Mouse (Mus musculus): ENCODE measurements at regions not wholly inside any gene's neighbourhood (a gene's known extent, or its start where the extent isn't known, plus 50 kb on each side); places are given as distances from the start of the nearest gene placed in this dataset.
A peak's percentile ranks its signal among the peaks of the same experiment; 100 is the strongest.

GRCm38 (mm10) chr13:52015496-52015895 lies 169.0 kb downstream of the Gadd45g start:
- 12% methylated on average over 5 of the region's 5 CpGs for WGBS
- H3K9ac ChIP-seq = no peak overlapping the region
- peak overlapping the region; percentile 3; the same call in 1 of the 2 replicates for H3K27ac ChIP-seq (replicated peaks)
- H3K4me3 ChIP-seq (replicated peaks) = no peak overlapping the region
- H3K4me1 ChIP-seq = peaks cover 22% of the 10 kb centered on the region
- no peak overlapping the region for H3K4me2 ChIP-seq (replicated peaks)
- no peaks in the 10 kb centered on the region for H3K27me3 ChIP-seq
- no peaks in the 10 kb centered on the region for H3K9me3 ChIP-seq (replicated peaks)
- peak; percentile 64; the same call in 1 of the 2 replicates for ATAC-seq (ENCODE audit: insufficient number of reproducible peaks, low FRiP score, low TSS enrichment, low read depth)
- no peaks in the 10 kb centered on the region for H3K36me3 ChIP-seq

- Histone ChIP-seq H3K27me3 (no peaks in the 10 kb centered on the region), H3K9ac (no peak overlapping the region), H3K4me3 (replicated peaks) (no peak overlapping the region), H3K4me2 (replicated peaks) (no peak overlapping the region), H3K4me1 (peaks cover 41% of the 10 kb centered on the region), H3K36me3 (no peaks in the 10 kb centered on the region), H3K9me3 (replicated peaks) (no peaks in the 10 kb centered on the region), H3K27ac (replicated peaks) (no peak overlapping the region)
- 71% methylated on average over 11 of the region's 11 CpGs for WGBS
- ATAC-seq (ENCODE audit: insufficient number of reproducible peaks, low FRiP score, low TSS enrichment, low read depth) = no peak
Measured at GRCm38 (mm10) chr13:52017598-52018190, 171.2 kb downstream of the Gadd45g start.

GRCm38 (mm10) chr13:52019647-52020046 lies 173.2 kb downstream of the Gadd45g start:
- Histone ChIP-seq H3K9me3 (replicated peaks) (no peaks in the 10 kb centered on the region), H3K27ac (replicated peaks) (no peak overlapping the region), H3K36me3 (no peaks in the 10 kb centered on the region), H3K4me1 (peaks cover 45% of the 10 kb centered on the region), H3K27me3 (no peaks in the 10 kb centered on the region), H3K4me2 (replicated peaks) (no peak overlapping the region), H3K4me3 (replicated peaks) (no peak overlapping the region), H3K9ac (no peak overlapping the region)
- 76% methylated on average over 8 of the region's 8 CpGs for WGBS
- no peak for ATAC-seq (ENCODE audit: insufficient number of reproducible peaks, low FRiP score, low TSS enrichment, low read depth)

GRCm38 (mm10) chr13:52021150-52021549 lies 174.7 kb downstream of the Gadd45g start:
- Histone ChIP-seq H3K27ac (replicated peaks) (peak overlapping the region; percentile 56), H3K36me3 (no peaks in the 10 kb centered on the region), H3K9ac (no peak overlapping the region), H3K27me3 (no peaks in the 10 kb centered on the region), H3K4me2 (replicated peaks) (no peak overlapping the region), H3K4me3 (replicated peaks) (no peak overlapping the region), H3K4me1 (peaks cover 47% of the 10 kb centered on the region), H3K9me3 (replicated peaks) (no peaks in the 10 kb centered on the region)
- 0 out of 2 replicates have a peak, but pooled peaks have one; percentile 36 for ATAC-seq (ENCODE audit: insufficient number of reproducible peaks, low FRiP score, low TSS enrichment, low read depth)
- WGBS = 20% methylated on average over 11 of the region's 11 CpGs

- Histone ChIP-seq H3K9ac (no peak overlapping the region), H3K27ac (replicated peaks) (peak overlapping the region; percentile 58; the same call in 1 of the 2 replicates), H3K4me3 (replicated peaks) (no peak overlapping the region), H3K4me2 (replicated peaks) (no peak overlapping the region), H3K9me3 (replicated peaks) (no peaks in the 10 kb centered on the region), H3K27me3 (no peaks in the 10 kb centered on the region), H3K36me3 (no peaks in the 10 kb centered on the region), H3K4me1 (peaks cover 51% of the 10 kb centered on the region)
- no peak for ATAC-seq (ENCODE audit: insufficient number of reproducible peaks, low FRiP score, low TSS enrichment, low read depth)
- 29% methylated on average over 6 of the region's 6 CpGs for WGBS
Measured at GRCm38 (mm10) chr13:52021828-52022227, 175.3 kb downstream of the Gadd45g start.

GRCm38 (mm10) chr13:52022529-52022928 lies 176.1 kb downstream of the Gadd45g start:
- Histone ChIP-seq H3K4me1 (peaks cover 57% of the 10 kb centered on the region), H3K4me2 (replicated peaks) (no peak overlapping the region), H3K9me3 (replicated peaks) (no peaks in the 10 kb centered on the region), H3K27me3 (no peaks in the 10 kb centered on the region), H3K4me3 (replicated peaks) (no peak overlapping the region), H3K36me3 (no peaks in the 10 kb centered on the region), H3K9ac (no peak overlapping the region), H3K27ac (replicated peaks) (no peak overlapping the region)
- WGBS = 80% methylated on average over 4 of the region's 4 CpGs
- ATAC-seq (ENCODE audit: insufficient number of reproducible peaks, low FRiP score, low TSS enrichment, low read depth) = no peak

- no peak for ATAC-seq (ENCODE audit: insufficient number of reproducible peaks, low FRiP score, low TSS enrichment, low read depth)
Measured at GRCm38 (mm10) chr13:52024349-52024748, 177.9 kb downstream of the Gadd45g start.

GRCm38 (mm10) chr13:52024832-52025481 lies 178.5 kb downstream of the Gadd45g start:
- Histone ChIP-seq H3K4me3 (replicated peaks) (no peak overlapping the region), H3K27me3 (no peaks in the 10 kb centered on the region), H3K36me3 (no peaks in the 10 kb centered on the region), H3K4me2 (replicated peaks) (peak overlapping the region; percentile 15; the same call in 1 of the 2 replicates), H3K27ac (replicated peaks) (peak overlapping the region; percentile 60), H3K9ac (no peak overlapping the region), H3K9me3 (replicated peaks) (no peaks in the 10 kb centered on the region), H3K4me1 (peaks cover 57% of the 10 kb centered on the region)
- WGBS = 19% methylated on average over 18 of the region's 18 CpGs
- ATAC-seq (ENCODE audit: insufficient number of reproducible peaks, low FRiP score, low TSS enrichment, low read depth) = no peak

More at GRCm38 (mm10) chr13:52024349-52024748, 177.9 kb downstream of the Gadd45g start:
- H3K9me3 ChIP-seq (replicated peaks) = no peaks in the 10 kb centered on the region
- no peak overlapping the region for H3K4me3 ChIP-seq (replicated peaks)
- no peak overlapping the region for H3K4me2 ChIP-seq (replicated peaks)
- no peaks in the 10 kb centered on the region for H3K36me3 ChIP-seq
- 26% methylated on average over 2 of the region's 2 CpGs for WGBS
- no peak overlapping the region for H3K9ac ChIP-seq
- H3K27me3 ChIP-seq = no peaks in the 10 kb centered on the region
- peak overlapping the region; percentile 60 for H3K27ac ChIP-seq (replicated peaks)
- peaks cover 57% of the 10 kb centered on the region for H3K4me1 ChIP-seq

GRCm38 (mm10) chr13:52025482-52025848 lies 179.0 kb downstream of the Gadd45g start:
- Histone ChIP-seq H3K27me3 (no peaks in the 10 kb centered on the region), H3K9ac (no peak overlapping the region), H3K27ac (replicated peaks) (peak overlapping the region; percentile 60; the same call in 1 of the 2 replicates), H3K36me3 (no peaks in the 10 kb centered on the region), H3K4me2 (replicated peaks) (no peak overlapping the region), H3K4me1 (peaks cover 57% of the 10 kb centered on the region), H3K9me3 (replicated peaks) (no peaks in the 10 kb centered on the region), H3K4me3 (replicated peaks) (no peak overlapping the region)
- ATAC-seq (ENCODE audit: insufficient number of reproducible peaks, low FRiP score, low TSS enrichment, low read depth) = no peak
- WGBS = 67% methylated on average over 5 of the region's 5 CpGs

- H3K9ac ChIP-seq = no peak overlapping the region
- ATAC-seq (ENCODE audit: insufficient number of reproducible peaks, low FRiP score, low TSS enrichment, low read depth) = no peak
- H3K4me2 ChIP-seq (replicated peaks) = no peak overlapping the region
- H3K4me3 ChIP-seq (replicated peaks) = no peak overlapping the region
- 84% methylated on average over 7 of the region's 7 CpGs for WGBS
- no peaks in the 10 kb centered on the region for H3K27me3 ChIP-seq
- no peaks in the 10 kb centered on the region for H3K9me3 ChIP-seq (replicated peaks)
- H3K27ac ChIP-seq (replicated peaks) = no peak overlapping the region
- peaks cover 50% of the 10 kb centered on the region for H3K4me1 ChIP-seq
- H3K36me3 ChIP-seq = no peaks in the 10 kb centered on the region
Measured at GRCm38 (mm10) chr13:52026291-52026690, 179.8 kb downstream of the Gadd45g start.

- 79% methylated on average over 3 of the region's 3 CpGs for WGBS
- Histone ChIP-seq H3K27ac (replicated peaks) (no peak overlapping the region), H3K4me1 (peaks cover 26% of the 10 kb centered on the region), H3K9ac (no peak overlapping the region), H3K27me3 (no peaks in the 10 kb centered on the region), H3K36me3 (no peaks in the 10 kb centered on the region), H3K4me3 (replicated peaks) (no peak overlapping the region), H3K9me3 (replicated peaks) (no peaks in the 10 kb centered on the region), H3K4me2 (replicated peaks) (no peak overlapping the region)
- ATAC-seq (ENCODE audit: insufficient number of reproducible peaks, low FRiP score, low TSS enrichment, low read depth) = no peak
Measured at GRCm38 (mm10) chr13:52029868-52030422, 183.5 kb downstream of the Gadd45g start.

Data from embryonic facial prominence, embryonic 15.5 days (tissue).